Mouse (Mus musculus): ENCODE measurements around the gene Arfip2. TPM values are rescaled to one million over a fixed set of nuclear protein-coding genes. Genes with fewer than 3 reads are reported as not detected.

Gene Arfip2
- polyA plus RNA-seq (2012; rRNA removed) = 29.1 and 43.8 TPM in 2 replicates

DNA sequence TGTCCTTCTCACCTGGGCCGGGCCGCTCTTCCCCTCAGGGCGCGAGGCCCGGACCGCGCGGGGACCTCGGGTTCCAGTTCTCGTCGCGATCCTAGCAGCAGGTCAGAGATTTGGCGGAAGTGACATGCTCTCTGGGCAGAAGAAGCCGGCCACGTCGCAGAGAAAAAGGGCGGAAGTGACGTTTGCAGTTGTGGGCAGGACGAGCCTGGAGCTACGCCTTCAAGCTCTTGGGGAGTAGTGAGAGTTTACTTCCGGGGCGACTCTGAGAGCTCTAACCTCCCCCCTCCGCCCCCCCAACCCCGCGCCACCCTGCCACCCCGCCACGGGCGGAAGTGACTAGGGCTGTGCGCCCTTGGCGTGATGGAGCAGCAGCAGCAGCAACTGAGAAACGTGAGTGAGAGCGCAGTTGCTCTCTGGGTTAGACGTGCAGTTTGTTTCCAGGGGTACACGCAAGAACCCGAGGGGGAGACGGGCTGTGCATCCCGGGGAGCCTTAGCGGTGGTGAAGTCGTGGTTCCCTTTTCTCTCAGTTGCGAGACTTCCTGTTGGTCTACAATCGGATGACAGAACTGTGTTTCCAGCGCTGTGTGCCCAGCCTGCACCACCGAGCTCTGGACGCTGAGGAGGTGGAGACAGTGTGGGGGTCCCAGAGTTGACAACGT, at the start of gene Arfip2, which contains the start of gene Gm45799:
Gene Arfip2 (minus strand): TSS at position 184 of the 661 bp plus-strand sequence.
Gene Gm45799 (plus strand): TSS at position 320 of the 661 bp plus-strand sequence.
- Histone ChIP-seq H3K27ac (ENCODE audit: insufficient read depth, low read depth, low read length) (peak within 1 kb of the TSS; percentile 87), H3K4me1 (ENCODE audit: control insufficient read depth, insufficient read depth, insufficient read length, low read length) (peaks cover 9% of the 10 kb centered on the region), H3K36me3 (ENCODE audit: control insufficient read depth, insufficient read depth, low read length) (peaks cover 13% of the 10 kb centered on the region), H3K27me3 (ENCODE audit: control insufficient read depth, insufficient read depth, low read length) (no peaks in the 10 kb centered on the region), H3K4me3 (ENCODE audit: low read depth, low read length) (peak within 1 kb of the TSS; percentile 93)
- 0 out of 2 replicates have a peak, but pooled peaks have one; percentile 63 for TF ChIP-seq POLR2A (IDR thresholded peaks at IDR 0.05; ENCODE audit: low read depth, low read length)
- TF ChIP-seq CTCF (IDR thresholded peaks at IDR 0.05; ENCODE audit: extremely low read depth, insufficient read length, insufficient replicate concordance, low read depth, low read length) = no peak
- under 1% methylated on average over 45 of the region's 45 CpGs for WGBS

DNA sequence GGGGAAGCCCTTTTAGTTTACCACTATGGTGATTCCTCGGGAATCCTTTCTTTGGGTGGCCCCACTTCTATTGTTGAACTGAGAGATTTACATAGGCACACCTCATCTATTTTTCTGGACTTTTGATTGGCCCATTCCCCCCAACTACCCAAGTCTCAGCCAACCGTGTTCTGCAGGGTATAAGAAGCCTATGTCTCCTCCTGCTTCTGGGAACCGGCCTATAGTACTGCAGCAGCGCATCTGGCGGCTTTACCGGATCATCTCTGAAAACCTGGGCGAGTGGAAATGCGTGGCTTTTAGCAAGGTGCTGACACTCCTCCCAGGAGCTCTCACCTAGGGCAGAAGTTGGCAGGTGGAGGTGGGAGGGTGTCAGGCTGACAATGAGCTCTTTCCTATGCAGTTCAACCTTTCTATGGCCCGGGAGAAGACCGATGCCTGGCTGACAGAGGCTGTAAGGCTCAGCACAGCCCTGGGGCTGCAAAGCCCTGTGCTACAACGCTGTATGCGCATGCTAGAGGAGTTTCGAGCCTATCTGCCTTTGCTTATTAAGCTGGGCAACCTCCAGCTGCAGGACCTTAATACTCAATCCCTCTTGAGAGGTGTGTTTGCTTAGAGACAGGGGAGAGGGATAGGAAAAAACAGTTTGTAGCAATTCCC, 45.5 kb upstream of the Arfip2 start:
- TF ChIP-seq CTCF (IDR thresholded peaks at IDR 0.05; ENCODE audit: extremely low read depth, insufficient read length, insufficient replicate concordance, low read depth, low read length) (no peak), POLR2A (IDR thresholded peaks at IDR 0.05; ENCODE audit: low read depth, low read length) (no peak)
- WGBS = 18% methylated on average over 13 of the region's 13 CpGs
- Histone ChIP-seq H3K4me1 (ENCODE audit: control insufficient read depth, insufficient read depth, insufficient read length, low read length) (no peaks in the 10 kb centered on the region), H3K36me3 (ENCODE audit: control insufficient read depth, insufficient read depth, low read length) (no peaks in the 10 kb centered on the region), H3K27me3 (ENCODE audit: control insufficient read depth, insufficient read depth, low read length) (no peaks in the 10 kb centered on the region), H3K4me3 (ENCODE audit: low read depth, low read length) (no peak overlapping the region), H3K27ac (ENCODE audit: insufficient read depth, low read depth, low read length) (no peak overlapping the region)

DNA sequence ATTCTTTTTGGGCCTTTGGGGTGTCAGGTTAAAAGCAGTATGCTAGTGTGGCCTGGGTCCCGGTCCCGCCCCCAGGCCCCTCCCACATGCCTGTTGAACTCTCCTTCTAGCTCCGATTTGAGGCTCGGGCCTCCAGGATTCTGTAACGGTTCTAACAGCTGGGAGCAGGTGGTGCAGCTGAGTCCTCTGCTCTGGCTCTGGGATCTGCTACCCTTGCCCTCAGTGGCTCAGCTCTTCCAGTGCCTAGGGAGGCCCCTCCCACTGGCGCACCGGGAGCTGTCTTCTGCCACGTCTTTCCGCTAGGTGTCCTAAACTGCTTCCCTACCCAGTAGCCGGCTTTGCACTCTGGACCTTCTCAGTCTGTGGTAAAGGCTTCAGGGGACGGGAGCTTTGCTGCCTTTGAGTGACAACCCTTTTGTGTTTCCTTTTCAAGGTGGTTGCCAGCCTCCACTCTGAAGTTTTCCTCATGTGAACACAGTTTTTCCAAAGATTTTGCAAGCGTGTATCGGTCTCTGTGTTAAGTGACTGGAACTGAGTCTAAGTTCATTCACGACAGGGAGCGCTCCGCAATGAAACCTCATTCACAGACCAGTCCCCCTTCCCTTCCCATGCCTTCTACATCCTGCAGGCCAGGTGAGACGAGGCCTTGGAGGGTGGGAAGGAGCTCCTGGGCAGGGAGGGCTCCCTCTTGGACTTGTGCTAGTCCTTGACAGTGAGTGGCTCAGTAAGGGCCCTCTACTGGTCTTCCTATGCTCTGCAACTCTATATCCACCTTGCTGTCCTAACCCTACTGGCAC, 10.6 kb upstream of the Arfip2 start, which contains the start of gene Dnhd1:
Gene Dnhd1 (plus strand): TSS at position 189 of the 797 bp plus-strand sequence.
- TF ChIP-seq POLR2A (IDR thresholded peaks at IDR 0.05; ENCODE audit: low read depth, low read length) (peak; percentile 33; the same call in 1 of the 2 replicates), CTCF (IDR thresholded peaks at IDR 0.05; ENCODE audit: extremely low read depth, insufficient read length, insufficient replicate concordance, low read depth, low read length) (peak; percentile 57; the same call in 1 of the 2 replicates)
- H3K27me3 ChIP-seq (ENCODE audit: control insufficient read depth, insufficient read depth, low read length) = no peaks in the 10 kb centered on the region
- H3K27ac ChIP-seq (ENCODE audit: insufficient read depth, low read depth, low read length) = peak within 1 kb of the TSS; percentile 60
- H3K36me3 ChIP-seq (ENCODE audit: control insufficient read depth, insufficient read depth, low read length) = no peaks in the 10 kb centered on the region; the same call in 1 of the 2 replicates
- WGBS = 3% methylated on average over 17 of the region's 17 CpGs
- H3K4me3 ChIP-seq (ENCODE audit: low read depth, low read length) = peak within 1 kb of the TSS; percentile 76
- H3K4me1 ChIP-seq (ENCODE audit: control insufficient read depth, insufficient read depth, insufficient read length, low read length) = peaks cover 3% of the 10 kb centered on the region; the same call in 1 of the 2 replicates

DNA sequence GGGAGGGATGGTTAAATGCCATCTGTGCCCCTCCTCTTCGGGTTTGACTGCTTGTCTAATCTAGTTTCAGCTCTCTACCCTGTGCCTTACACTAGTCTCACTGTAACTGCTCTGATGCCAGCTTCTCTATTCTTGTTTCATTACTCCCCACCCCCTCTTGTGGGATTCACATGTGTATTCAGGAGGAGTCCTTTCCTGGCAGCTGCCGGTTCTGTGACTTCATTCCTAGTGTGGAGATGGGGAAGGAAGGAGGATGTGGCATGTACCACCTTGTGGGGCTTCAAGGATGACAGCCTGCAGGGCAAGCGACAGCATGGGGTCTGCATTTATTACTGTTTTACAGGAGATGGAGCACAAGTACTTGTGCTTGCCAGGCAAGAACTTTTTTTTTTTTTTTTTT, 1.7 kb upstream of the Arfip2 start:
- Histone ChIP-seq H3K27me3 (ENCODE audit: control insufficient read depth, insufficient read depth, low read length) (no peaks in the 10 kb centered on the region), H3K36me3 (ENCODE audit: control insufficient read depth, insufficient read depth, low read length) (peaks cover 11% of the 10 kb centered on the region), H3K27ac (ENCODE audit: insufficient read depth, low read depth, low read length) (no peak overlapping the region), H3K4me1 (ENCODE audit: control insufficient read depth, insufficient read depth, insufficient read length, low read length) (peaks cover 9% of the 10 kb centered on the region), H3K4me3 (ENCODE audit: low read depth, low read length) (no peak overlapping the region)
- WGBS = 62% methylated on average over 3 of the region's 3 CpGs
- TF ChIP-seq POLR2A (IDR thresholded peaks at IDR 0.05; ENCODE audit: low read depth, low read length) (no peak), CTCF (IDR thresholded peaks at IDR 0.05; ENCODE audit: extremely low read depth, insufficient read length, insufficient replicate concordance, low read depth, low read length) (no peak)

DNA sequence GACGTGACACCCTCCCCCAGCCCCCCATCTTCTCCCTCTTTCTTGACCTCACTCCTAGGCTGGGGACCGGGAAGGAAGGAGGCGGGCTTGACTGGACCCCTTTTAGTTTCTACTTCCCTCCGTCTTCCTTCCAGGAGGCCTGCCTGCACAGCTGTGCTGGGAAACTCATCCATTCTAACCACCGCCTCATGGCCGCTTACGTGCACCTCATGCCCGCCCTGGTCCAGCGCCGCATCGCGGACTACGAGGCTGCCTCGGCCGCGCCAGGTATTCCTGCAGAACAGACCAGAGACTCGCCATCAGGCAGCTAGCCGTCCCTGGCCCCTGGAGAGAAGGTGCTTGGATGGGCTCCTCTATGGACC, 659 bp upstream of the Arfip2 start:
- Histone ChIP-seq H3K27me3 (ENCODE audit: control insufficient read depth, insufficient read depth, low read length) (no peaks in the 10 kb centered on the region), H3K36me3 (ENCODE audit: control insufficient read depth, insufficient read depth, low read length) (peaks cover 13% of the 10 kb centered on the region), H3K4me3 (ENCODE audit: low read depth, low read length) (peak overlapping the region; percentile 93), H3K4me1 (ENCODE audit: control insufficient read depth, insufficient read depth, insufficient read length, low read length) (peaks cover 9% of the 10 kb centered on the region), H3K27ac (ENCODE audit: insufficient read depth, low read depth, low read length) (peak overlapping the region; percentile 87)
- no peak for TF ChIP-seq CTCF (IDR thresholded peaks at IDR 0.05; ENCODE audit: extremely low read depth, insufficient read length, insufficient replicate concordance, low read depth, low read length)
- under 1% methylated on average over 18 of the region's 18 CpGs for WGBS

DNA sequence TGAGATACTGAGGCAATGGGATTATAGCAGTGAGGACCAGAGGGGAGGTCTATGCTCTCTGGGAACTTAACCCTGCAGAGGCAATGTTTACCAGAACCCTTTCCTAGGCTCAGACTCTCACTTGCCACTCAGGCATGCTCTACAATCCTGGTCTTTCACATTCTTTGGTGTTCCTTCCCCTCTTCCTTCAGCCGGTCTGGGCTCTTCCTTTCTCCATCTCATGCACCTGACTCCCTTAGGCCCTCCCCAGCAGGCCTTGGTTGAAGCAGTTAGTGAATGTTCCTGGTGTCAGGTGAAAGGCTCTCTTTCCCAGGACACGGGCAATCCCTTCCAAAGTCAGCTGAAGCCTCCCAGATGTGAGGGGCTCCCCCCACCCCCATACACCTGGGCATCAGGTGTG, 460 bp downstream of the Arfip2 start, which contains the start of gene Timm10b:
Gene Timm10b (plus strand): TSS at position 301 of the 400 bp plus-strand sequence.
- H3K4me3 ChIP-seq (ENCODE audit: low read depth, low read length) = peak within 1 kb of the TSS; percentile 93
- TF ChIP-seq CTCF (IDR thresholded peaks at IDR 0.05; ENCODE audit: extremely low read depth, insufficient read length, insufficient replicate concordance, low read depth, low read length) = no peak
- no peak for TF ChIP-seq POLR2A (IDR thresholded peaks at IDR 0.05; ENCODE audit: low read depth, low read length)
- no peaks in the 10 kb centered on the region for H3K27me3 ChIP-seq (ENCODE audit: control insufficient read depth, insufficient read depth, low read length)
- H3K36me3 ChIP-seq (ENCODE audit: control insufficient read depth, insufficient read depth, low read length) = peaks cover 13% of the 10 kb centered on the region
- WGBS = 2% methylated on average over 2 of the region's 2 CpGs
- peaks cover 9% of the 10 kb centered on the region for H3K4me1 ChIP-seq (ENCODE audit: control insufficient read depth, insufficient read depth, insufficient read length, low read length)
- H3K27ac ChIP-seq (ENCODE audit: insufficient read depth, low read depth, low read length) = peak within 1 kb of the TSS; percentile 87
